Mouse (Mus musculus): ENCODE data around the gene Agpat3. TPM values are rescaled to one million over a fixed set of nuclear protein-coding genes. Genes with fewer than 3 reads are reported as not detected.

The Agpat3 gene
- polyA plus RNA-seq, 1 experiment from 2014 or later, result 49.7 TPM

DNA sequence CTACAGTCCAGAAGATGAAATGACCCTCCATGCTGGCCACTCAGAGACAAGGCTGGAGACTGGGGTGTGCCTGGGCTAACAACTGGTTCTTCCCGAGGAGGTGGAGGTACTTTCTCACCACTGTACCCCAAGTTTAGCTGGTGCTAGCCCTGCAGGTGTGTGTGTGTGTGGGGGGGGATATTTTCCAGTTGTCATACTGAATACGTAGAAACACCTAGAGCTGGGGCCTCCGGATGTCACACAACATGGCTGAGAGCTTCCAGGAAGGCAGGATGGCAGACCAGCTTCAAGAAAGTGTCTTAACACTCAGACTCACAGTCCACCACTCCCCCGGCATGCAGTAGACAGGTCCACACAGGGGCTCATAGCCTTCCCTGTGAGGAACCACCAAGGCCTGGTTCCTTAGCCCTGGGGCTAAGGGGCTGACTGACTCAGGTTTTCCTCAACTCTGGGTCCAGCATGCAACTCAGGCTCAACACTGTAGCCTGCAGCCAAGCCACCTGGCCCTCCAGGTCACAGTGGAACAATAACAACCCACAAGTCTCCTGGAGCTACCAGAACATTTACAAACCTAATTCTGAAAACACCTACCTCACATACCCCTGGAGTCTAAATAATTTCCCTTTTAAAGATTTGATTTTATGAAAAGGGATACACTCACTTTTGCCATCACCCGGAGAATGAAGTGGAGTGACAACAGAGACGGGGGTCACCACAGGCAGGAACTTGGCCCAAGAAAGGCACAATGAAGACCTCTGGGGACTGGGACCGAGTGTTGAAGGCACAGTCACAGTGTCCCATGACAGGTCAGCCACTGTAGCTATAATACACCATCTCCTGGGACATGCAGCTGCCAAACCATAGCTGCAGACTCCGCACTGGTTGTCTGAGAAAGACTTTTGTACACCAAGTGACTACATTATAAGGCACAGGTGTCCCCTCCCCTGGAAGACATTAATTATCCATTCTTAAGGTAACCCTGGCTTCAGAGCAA lies 53.3 kb downstream of the Agpat3 start:
- no peak for ATAC-seq (ENCODE audit: insufficient read depth, low FRiP score, low TSS enrichment)
- Histone ChIP-seq H3K27ac (ENCODE audit: low read depth, low read length) (no peak overlapping the region), H3K27me3 (ENCODE audit: control insufficient read depth, insufficient read depth, low read length) (no peaks in the 10 kb centered on the region), H3K4me3 (ENCODE audit: low read depth, low read length) (no peak overlapping the region), H3K9ac (ENCODE audit: low read length) (no peak overlapping the region), H3K4me2 (ENCODE audit: low read depth) (no peak overlapping the region), H3K4me1 (ENCODE audit: control insufficient read depth, insufficient read depth, low read length) (no peaks in the 10 kb centered on the region), H3K9me3 (ENCODE audit: control insufficient read depth, low read length) (no peaks in the 10 kb centered on the region), H3K36me3 (ENCODE audit: control insufficient read depth, insufficient read depth, low read length) (no peaks in the 10 kb centered on the region)
- 89% methylated on average over 8 of the region's 8 CpGs for WGBS
- DNase-seq (ENCODE audit: low spot score), result no peak

DNA sequence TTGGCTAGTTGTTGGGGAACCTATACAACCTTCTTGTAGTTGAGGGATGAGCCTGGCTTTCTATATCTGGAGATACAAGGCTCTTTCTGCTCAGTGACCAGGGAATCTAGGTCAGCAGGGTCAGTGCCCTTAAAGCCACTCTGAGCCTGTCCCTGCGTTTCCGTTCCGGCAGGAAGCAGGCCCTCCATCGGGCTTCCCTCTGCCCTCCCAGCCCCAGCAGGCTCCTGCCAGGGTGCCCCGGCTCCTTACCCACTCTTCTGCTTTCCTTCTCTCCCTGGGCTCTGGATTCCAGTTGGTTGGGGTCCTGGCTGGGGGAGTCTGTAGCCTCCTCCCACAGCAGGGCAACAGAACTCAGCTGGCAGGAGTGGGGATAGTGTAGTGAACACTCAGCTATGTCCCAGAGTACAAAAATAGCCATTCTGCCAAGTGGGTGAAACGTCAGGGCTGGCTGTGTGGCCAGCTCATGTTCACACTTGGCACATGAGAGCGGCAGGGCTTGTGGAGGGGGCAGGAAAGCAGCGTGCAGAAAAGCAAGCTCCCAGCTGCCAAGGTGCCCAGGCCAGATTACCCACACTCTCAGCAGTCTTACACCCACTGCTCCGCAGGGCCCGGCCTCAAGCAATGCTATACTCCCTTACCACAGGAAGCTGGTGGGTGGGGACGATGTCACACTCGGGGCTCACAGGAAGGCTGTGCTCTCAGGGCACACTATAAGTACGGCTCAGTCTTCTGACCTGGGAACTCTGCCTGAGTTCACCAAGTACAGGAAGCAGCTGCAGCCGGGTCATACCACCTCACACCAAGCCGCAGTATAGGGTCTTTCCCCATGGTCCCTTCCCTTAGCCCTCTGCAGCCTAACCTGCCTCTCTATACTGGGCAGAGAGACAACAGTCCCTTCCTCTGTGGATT lies 54.5 kb downstream of the Agpat3 start:
- DNase-seq (ENCODE audit: low spot score) (no peak), ATAC-seq (ENCODE audit: insufficient read depth, low FRiP score, low TSS enrichment) (no peak)
- Histone ChIP-seq H3K27ac (ENCODE audit: low read depth, low read length) (no peak overlapping the region), H3K36me3 (ENCODE audit: control insufficient read depth, insufficient read depth, low read length) (no peaks in the 10 kb centered on the region), H3K27me3 (ENCODE audit: control insufficient read depth, insufficient read depth, low read length) (no peaks in the 10 kb centered on the region), H3K4me1 (ENCODE audit: control insufficient read depth, insufficient read depth, low read length) (no peaks in the 10 kb centered on the region), H3K9ac (ENCODE audit: low read length) (no peak overlapping the region), H3K4me3 (ENCODE audit: low read depth, low read length) (no peak overlapping the region), H3K4me2 (ENCODE audit: low read depth) (no peak overlapping the region), H3K9me3 (ENCODE audit: control insufficient read depth, low read length) (no peaks in the 10 kb centered on the region)
- WGBS, result 74% methylated on average over 15 of the region's 15 CpGs

DNA sequence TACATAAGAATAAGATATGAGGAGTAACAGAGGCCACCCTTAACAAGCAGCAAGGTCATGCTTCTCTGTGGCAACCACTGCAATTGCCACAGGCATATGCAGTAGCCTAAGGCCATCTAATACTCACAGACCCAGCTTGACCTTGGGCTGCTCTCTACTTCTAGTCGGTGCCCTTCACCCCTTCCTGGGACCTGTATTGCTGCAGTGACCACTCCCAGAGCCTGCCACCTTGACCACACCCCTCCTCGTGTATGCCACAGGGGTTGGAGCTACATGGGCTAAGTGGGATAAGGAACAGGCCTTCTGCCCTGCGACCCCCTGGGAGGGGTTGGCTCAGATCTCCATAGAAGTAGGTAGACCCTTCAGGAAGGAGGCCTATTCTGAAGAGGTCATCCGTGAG lies 55.3 kb downstream of the Agpat3 start:
- no peak overlapping the region for H3K9ac ChIP-seq (ENCODE audit: low read length)
- H3K36me3 ChIP-seq (ENCODE audit: control insufficient read depth, insufficient read depth, low read length), result no peaks in the 10 kb centered on the region
- no peaks in the 10 kb centered on the region for H3K9me3 ChIP-seq (ENCODE audit: control insufficient read depth, low read length)
- H3K4me2 ChIP-seq (ENCODE audit: low read depth), result no peak overlapping the region
- H3K4me3 ChIP-seq (ENCODE audit: low read depth, low read length), result no peak overlapping the region
- no peak for DNase-seq (ENCODE audit: low spot score)
- WGBS, result 86% methylated on average over 4 of the region's 4 CpGs
- no peak overlapping the region for H3K27ac ChIP-seq (ENCODE audit: low read depth, low read length)
- ATAC-seq (ENCODE audit: insufficient read depth, low FRiP score, low TSS enrichment), result no peak
- no peaks in the 10 kb centered on the region for H3K4me1 ChIP-seq (ENCODE audit: control insufficient read depth, insufficient read depth, low read length)
- no peaks in the 10 kb centered on the region for H3K27me3 ChIP-seq (ENCODE audit: control insufficient read depth, insufficient read depth, low read length)

DNA sequence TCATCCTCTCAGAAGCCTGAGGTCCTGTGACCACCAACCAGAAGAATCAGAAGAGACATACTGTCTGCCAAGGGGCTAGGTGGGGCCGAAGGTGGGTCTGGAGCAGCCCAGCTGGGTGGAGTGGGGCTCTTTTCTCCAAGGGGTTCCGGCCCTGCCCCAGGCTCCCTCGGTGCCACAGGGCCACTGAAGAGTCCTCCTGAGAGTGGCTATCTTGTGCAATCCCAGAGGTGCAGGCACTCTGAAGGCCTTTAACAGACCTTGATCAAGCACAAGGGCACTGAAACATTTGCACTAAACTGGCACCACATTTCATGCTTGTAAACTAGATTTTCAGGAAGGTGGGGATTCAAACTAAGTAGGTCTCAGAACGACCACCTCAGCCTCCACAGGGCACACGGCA lies 55.9 kb downstream of the Agpat3 start:
- no peaks in the 10 kb centered on the region for H3K9me3 ChIP-seq (ENCODE audit: control insufficient read depth, low read length)
- WGBS, result 89% methylated on average over 5 of the region's 5 CpGs
- H3K9ac ChIP-seq (ENCODE audit: low read length), result no peak overlapping the region
- ATAC-seq (ENCODE audit: insufficient read depth, low FRiP score, low TSS enrichment) (no peak), DNase-seq (ENCODE audit: low spot score) (no peak)
- H3K4me3 ChIP-seq (ENCODE audit: low read depth, low read length), result no peak overlapping the region
- H3K4me1 ChIP-seq (ENCODE audit: control insufficient read depth, insufficient read depth, low read length), result no peaks in the 10 kb centered on the region
- H3K27me3 ChIP-seq (ENCODE audit: control insufficient read depth, insufficient read depth, low read length), result no peaks in the 10 kb centered on the region
- H3K27ac ChIP-seq (ENCODE audit: low read depth, low read length), result no peak overlapping the region
- H3K4me2 ChIP-seq (ENCODE audit: low read depth), result no peak overlapping the region
- H3K36me3 ChIP-seq (ENCODE audit: control insufficient read depth, insufficient read depth, low read length), result no peaks in the 10 kb centered on the region

DNA sequence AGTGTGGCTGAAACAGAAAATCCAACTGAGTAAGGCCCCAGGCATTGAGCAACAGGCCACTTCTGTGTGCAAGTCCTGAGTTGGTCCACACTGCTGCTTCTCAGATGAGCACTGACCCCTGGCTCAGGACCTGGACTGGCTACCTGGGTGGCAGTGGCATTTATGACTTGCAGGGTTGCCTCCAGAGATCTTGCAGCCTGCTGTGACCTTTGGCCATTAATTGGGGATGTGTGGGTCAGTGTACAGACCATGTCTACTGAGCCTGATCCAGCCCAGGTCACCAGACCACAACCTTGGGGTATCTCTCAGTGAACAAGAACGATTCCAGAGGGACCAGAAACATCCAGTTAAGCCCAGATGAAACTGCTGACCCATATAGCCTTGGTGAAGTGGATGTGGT lies 58.7 kb downstream of the Agpat3 start:
- DNase-seq (ENCODE audit: low spot score) (no peak), ATAC-seq (ENCODE audit: insufficient read depth, low FRiP score, low TSS enrichment) (no peak)
- Histone ChIP-seq H3K27me3 (ENCODE audit: control insufficient read depth, insufficient read depth, low read length) (no peaks in the 10 kb centered on the region), H3K9ac (ENCODE audit: low read length) (no peak overlapping the region), H3K36me3 (ENCODE audit: control insufficient read depth, insufficient read depth, low read length) (no peaks in the 10 kb centered on the region), H3K9me3 (ENCODE audit: control insufficient read depth, low read length) (no peaks in the 10 kb centered on the region), H3K4me2 (ENCODE audit: low read depth) (no peak overlapping the region), H3K4me1 (ENCODE audit: control insufficient read depth, insufficient read depth, low read length) (no peaks in the 10 kb centered on the region), H3K27ac (ENCODE audit: low read depth, low read length) (no peak overlapping the region), H3K4me3 (ENCODE audit: low read depth, low read length) (no peak overlapping the region)
- 71% methylated on average over 1 of the region's 1 CpGs for WGBS

DNA sequence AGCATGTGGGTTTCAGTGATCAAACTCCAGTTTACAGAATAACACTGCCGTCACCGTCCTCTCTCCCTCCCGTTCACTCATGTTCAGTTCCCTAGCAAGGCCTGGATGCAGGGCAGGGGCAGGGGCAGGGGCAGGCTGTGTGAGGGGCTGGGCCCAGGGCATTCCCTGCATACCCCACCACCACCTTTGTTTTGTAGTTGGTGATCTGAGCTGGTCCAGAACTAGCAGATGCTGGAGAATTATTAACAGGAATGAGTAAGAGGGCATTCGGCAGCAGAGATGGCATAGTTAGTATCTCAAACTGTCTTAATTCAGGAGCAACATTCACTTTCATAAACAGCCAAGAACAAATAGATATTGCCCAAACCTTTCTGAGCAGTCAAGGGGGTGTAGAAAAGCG lies 59.9 kb downstream of the Agpat3 start:
- Histone ChIP-seq H3K4me2 (ENCODE audit: low read depth) (no peak overlapping the region), H3K27ac (ENCODE audit: low read depth, low read length) (no peak overlapping the region), H3K4me3 (ENCODE audit: low read depth, low read length) (no peak overlapping the region), H3K4me1 (ENCODE audit: control insufficient read depth, insufficient read depth, low read length) (no peaks in the 10 kb centered on the region), H3K27me3 (ENCODE audit: control insufficient read depth, insufficient read depth, low read length) (no peaks in the 10 kb centered on the region), H3K9ac (ENCODE audit: low read length) (no peak overlapping the region), H3K36me3 (ENCODE audit: control insufficient read depth, insufficient read depth, low read length) (no peaks in the 10 kb centered on the region), H3K9me3 (ENCODE audit: control insufficient read depth, low read length) (no peaks in the 10 kb centered on the region)
- WGBS, result 86% methylated on average over 5 of the region's 5 CpGs
- ATAC-seq (ENCODE audit: insufficient read depth, low FRiP score, low TSS enrichment) (no peak), DNase-seq (ENCODE audit: low spot score) (no peak)

DNA sequence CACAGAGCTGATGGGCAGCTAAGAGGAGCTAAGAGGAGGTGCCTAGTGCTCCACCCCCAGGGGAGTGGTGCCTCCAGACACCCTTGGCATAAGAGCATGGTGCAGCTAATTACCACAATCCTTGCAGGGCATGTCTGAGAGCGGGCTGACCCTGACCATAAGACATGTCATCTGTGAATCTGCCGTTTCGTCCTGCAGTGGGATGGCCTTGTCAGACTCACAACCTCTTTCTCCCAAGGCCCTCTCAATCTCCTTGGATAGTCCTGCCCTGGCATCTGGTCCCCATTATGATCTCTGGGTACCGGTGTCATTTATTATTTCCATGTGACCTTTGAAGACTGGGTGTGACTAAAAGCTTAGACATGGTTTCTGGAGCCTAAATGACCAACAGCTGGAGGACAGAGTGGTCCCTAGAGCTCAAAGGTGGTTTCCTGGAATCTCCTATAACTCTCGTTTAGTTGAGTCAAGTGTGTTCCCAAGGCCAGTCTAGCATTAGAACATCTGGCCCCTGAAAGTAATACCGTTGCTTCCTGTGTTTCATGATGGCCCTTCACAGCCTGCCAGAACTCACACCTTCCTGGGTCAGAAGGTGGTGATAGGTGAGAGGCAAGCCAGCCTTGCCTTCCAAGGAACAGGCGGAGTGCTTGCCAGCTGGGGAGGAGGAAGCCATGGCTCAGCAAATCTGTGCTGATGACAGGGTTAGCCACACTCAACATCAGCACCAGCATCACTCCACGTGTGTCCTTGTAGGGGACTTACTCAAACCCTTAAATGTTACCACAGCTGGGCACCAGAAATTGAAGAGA lies 61.4 kb downstream of the Agpat3 start:
- Histone ChIP-seq H3K9me3 (ENCODE audit: control insufficient read depth, low read length) (no peaks in the 10 kb centered on the region), H3K27me3 (ENCODE audit: control insufficient read depth, insufficient read depth, low read length) (no peaks in the 10 kb centered on the region), H3K9ac (ENCODE audit: low read length) (no peak overlapping the region), H3K27ac (ENCODE audit: low read depth, low read length) (no peak overlapping the region), H3K4me3 (ENCODE audit: low read depth, low read length) (no peak overlapping the region), H3K4me1 (ENCODE audit: control insufficient read depth, insufficient read depth, low read length) (no peaks in the 10 kb centered on the region), H3K36me3 (ENCODE audit: control insufficient read depth, insufficient read depth, low read length) (no peaks in the 10 kb centered on the region; the same call in 1 of the 2 replicates), H3K4me2 (ENCODE audit: low read depth) (no peak overlapping the region)
- ATAC-seq (ENCODE audit: insufficient read depth, low FRiP score, low TSS enrichment) (no peak), DNase-seq (ENCODE audit: low spot score) (no peak)
- WGBS, result 67% methylated on average over 8 of the region's 8 CpGs

DNA sequence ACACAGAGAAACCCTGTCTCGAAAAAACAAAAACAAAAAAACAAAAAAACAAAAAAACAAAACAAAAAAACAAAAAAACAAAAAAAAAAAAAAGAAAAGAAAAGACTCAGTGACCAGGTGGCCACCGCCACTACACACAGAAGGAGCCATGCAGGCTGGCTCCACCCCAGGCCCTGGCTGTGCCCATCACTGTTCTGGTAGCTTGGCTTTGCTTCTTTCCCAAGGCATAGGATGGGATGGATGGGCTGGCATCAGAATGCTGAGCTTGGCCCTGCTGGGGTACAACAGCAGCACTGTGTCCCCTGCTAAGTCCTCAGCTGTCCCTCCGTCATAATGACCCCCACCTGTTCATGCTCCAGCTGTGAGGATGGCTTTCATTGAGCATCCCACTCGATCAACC lies 63.4 kb downstream of the Agpat3 start:
- ATAC-seq (ENCODE audit: insufficient read depth, low FRiP score, low TSS enrichment) (no peak), DNase-seq (ENCODE audit: low spot score) (no peak)
- WGBS, result 87% methylated on average over 4 of the region's 4 CpGs
- no peak overlapping the region for H3K4me2 ChIP-seq (ENCODE audit: low read depth)
- no peaks in the 10 kb centered on the region for H3K9me3 ChIP-seq (ENCODE audit: control insufficient read depth, low read length)
- no peak overlapping the region for H3K9ac ChIP-seq (ENCODE audit: low read length)
- H3K27ac ChIP-seq (ENCODE audit: low read depth, low read length), result no peak overlapping the region
- H3K4me3 ChIP-seq (ENCODE audit: low read depth, low read length), result no peak overlapping the region
- H3K36me3 ChIP-seq (ENCODE audit: control insufficient read depth, insufficient read depth, low read length), result no peaks in the 10 kb centered on the region; the same call in 1 of the 2 replicates
- H3K4me1 ChIP-seq (ENCODE audit: control insufficient read depth, insufficient read depth, low read length), result no peaks in the 10 kb centered on the region
- H3K27me3 ChIP-seq (ENCODE audit: control insufficient read depth, insufficient read depth, low read length), result no peaks in the 10 kb centered on the region
